Mouse (Mus musculus) spleen, postnatal 14 days (tissue): ENCODE measurements around the gene March4.

ENCODE experiments used
- DNase-seq, 2 experiments: peaks; one replicate each; pipeline ENCODE4 v3.0.0; 2021 to 2022; ENCODE audit warnings: low spot score in 2 of 2

Gene March4

GRCm38 (mm10) chr1:72390420-72390819, 146.3 kb downstream of the March4 start:
- no peak for DNase-seq

- no peak for DNase-seq
These were observed 153.1 kb downstream of the March4 start for GRCm38 (mm10) chr1:72383651-72384050.

DNA sequence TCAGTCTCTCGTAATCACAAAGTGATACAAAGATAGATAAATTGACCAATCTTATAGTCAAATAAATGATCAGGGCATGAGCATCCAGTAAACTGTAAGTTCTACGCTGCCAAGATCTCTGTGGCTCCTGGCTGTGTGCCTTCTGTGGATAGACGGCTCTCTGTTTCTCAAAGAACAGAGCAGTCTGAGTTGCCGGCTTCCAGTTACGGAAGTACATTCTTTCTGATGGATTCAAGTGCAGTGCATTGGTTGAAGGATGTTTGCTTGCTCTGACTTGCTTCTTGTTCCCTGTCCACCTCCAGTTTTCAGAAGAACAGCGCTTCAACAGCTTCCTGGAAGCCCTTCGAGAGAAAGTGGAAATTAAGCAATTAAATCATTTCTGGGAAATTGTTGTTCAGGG, 153.7 kb downstream of the March4 start:
- no peak for DNase-seq

- no peak for DNase-seq
These were observed 156.2 kb downstream of the March4 start for GRCm38 (mm10) chr1:72380544-72380943.

GRCm38 (mm10) chr1:72379752-72380353, 156.9 kb downstream of the March4 start:
- DNase-seq = no peak

- no peak for DNase-seq
These were observed 158.6 kb downstream of the March4 start for GRCm38 (mm10) chr1:72378151-72378550.
